Mouse (Mus musculus): ENCODE data around the gene Uri1. TPM values are rescaled to one million over a fixed set of nuclear protein-coding genes. Genes with fewer than 3 reads are reported as not detected.

Gene Uri1
- polyA plus RNA-seq, 1 experiment = 16.0 TPM

- Histone ChIP-seq H3K4me1 (ENCODE audit: control insufficient read depth, insufficient read depth, low read length) (no peaks in the 10 kb centered on the region), H3K4me3 (replicated peaks; ENCODE audit: control insufficient read depth, low read depth, low read length) (no peak overlapping the region), H3K27ac (ENCODE audit: control insufficient read depth, insufficient read depth, low read depth, low read length, poor library complexity) (no peak overlapping the region)
- TF ChIP-seq CTCF (IDR thresholded peaks at IDR 0.05; ENCODE audit: control insufficient read depth, insufficient read depth, low read length) (no peak), POLR2A (IDR thresholded peaks at IDR 0.05; ENCODE audit: borderline replicate concordance, control insufficient read depth, low read depth, low read length) (no peak)
- 64% methylated on average over 9 of the region's 9 CpGs for WGBS
Measured at GRCm38 (mm10) chr7:38054246-38054645, 30.9 kb upstream of the Uri1 start.

- TF ChIP-seq POLR2A (IDR thresholded peaks at IDR 0.05; ENCODE audit: borderline replicate concordance, control insufficient read depth, low read depth, low read length) = no peak
- no peak for TF ChIP-seq CTCF (IDR thresholded peaks at IDR 0.05; ENCODE audit: control insufficient read depth, insufficient read depth, low read length)
- Histone ChIP-seq H3K4me1 (ENCODE audit: control insufficient read depth, insufficient read depth, low read length) (no peaks in the 10 kb centered on the region), H3K4me3 (replicated peaks; ENCODE audit: control insufficient read depth, low read depth, low read length) (no peak overlapping the region), H3K27ac (ENCODE audit: control insufficient read depth, insufficient read depth, low read depth, low read length, poor library complexity) (no peak overlapping the region)
- WGBS = 61% methylated on average over 5 of the region's 5 CpGs
Measured at GRCm38 (mm10) chr7:38047229-38047628, 23.9 kb upstream of the Uri1 start.

GRCm38 (mm10) chr7:38041244-38041643 lies 17.9 kb upstream of the Uri1 start:
- no peak overlapping the region for H3K4me3 ChIP-seq (replicated peaks; ENCODE audit: control insufficient read depth, low read depth, low read length)
- no peak for TF ChIP-seq CTCF (IDR thresholded peaks at IDR 0.05; ENCODE audit: control insufficient read depth, insufficient read depth, low read length)
- no peak for TF ChIP-seq POLR2A (IDR thresholded peaks at IDR 0.05; ENCODE audit: borderline replicate concordance, control insufficient read depth, low read depth, low read length)
- no peak overlapping the region for H3K27ac ChIP-seq (ENCODE audit: control insufficient read depth, insufficient read depth, low read depth, low read length, poor library complexity)
- H3K4me1 ChIP-seq (ENCODE audit: control insufficient read depth, insufficient read depth, low read length) = no peaks in the 10 kb centered on the region
- WGBS = 75% methylated on average over 3 of the region's 3 CpGs

GRCm38 (mm10) chr7:38037586-38037985 lies 14.2 kb upstream of the Uri1 start:
- Histone ChIP-seq H3K4me3 (replicated peaks; ENCODE audit: control insufficient read depth, low read depth, low read length) (no peak overlapping the region), H3K27ac (ENCODE audit: control insufficient read depth, insufficient read depth, low read depth, low read length, poor library complexity) (no peak overlapping the region), H3K4me1 (ENCODE audit: control insufficient read depth, insufficient read depth, low read length) (no peaks in the 10 kb centered on the region)
- TF ChIP-seq CTCF (IDR thresholded peaks at IDR 0.05; ENCODE audit: control insufficient read depth, insufficient read depth, low read length) (no peak), POLR2A (IDR thresholded peaks at IDR 0.05; ENCODE audit: borderline replicate concordance, control insufficient read depth, low read depth, low read length) (no peak)
- WGBS = 61% methylated on average over 5 of the region's 5 CpGs

GRCm38 (mm10) chr7:38031183-38031582 lies 7.8 kb upstream of the Uri1 start:
- no peaks in the 10 kb centered on the region for H3K4me1 ChIP-seq (ENCODE audit: control insufficient read depth, insufficient read depth, low read length)
- TF ChIP-seq POLR2A (IDR thresholded peaks at IDR 0.05; ENCODE audit: borderline replicate concordance, control insufficient read depth, low read depth, low read length) = no peak
- no peak for TF ChIP-seq CTCF (IDR thresholded peaks at IDR 0.05; ENCODE audit: control insufficient read depth, insufficient read depth, low read length)
- 83% methylated on average over 4 of the region's 4 CpGs for WGBS

GRCm38 (mm10) chr7:38030606-38031005 lies 7.3 kb upstream of the Uri1 start:
- TF ChIP-seq POLR2A (IDR thresholded peaks at IDR 0.05; ENCODE audit: borderline replicate concordance, control insufficient read depth, low read depth, low read length) (no peak), CTCF (IDR thresholded peaks at IDR 0.05; ENCODE audit: control insufficient read depth, insufficient read depth, low read length) (no peak)
- no peaks in the 10 kb centered on the region for H3K4me1 ChIP-seq (ENCODE audit: control insufficient read depth, insufficient read depth, low read length)
- H3K4me3 ChIP-seq (replicated peaks; ENCODE audit: control insufficient read depth, low read depth, low read length) = no peak overlapping the region
- no peak overlapping the region for H3K27ac ChIP-seq (ENCODE audit: control insufficient read depth, insufficient read depth, low read depth, low read length, poor library complexity)
- WGBS = 40% methylated on average over 6 of the region's 6 CpGs

More at GRCm38 (mm10) chr7:38031183-38031582, 7.8 kb upstream of the Uri1 start:
- no peak overlapping the region for H3K27ac ChIP-seq (ENCODE audit: control insufficient read depth, insufficient read depth, low read depth, low read length, poor library complexity)
- H3K4me3 ChIP-seq (replicated peaks; ENCODE audit: control insufficient read depth, low read depth, low read length) = no peak overlapping the region

- no peak for TF ChIP-seq CTCF (IDR thresholded peaks at IDR 0.05; ENCODE audit: control insufficient read depth, insufficient read depth, low read length)
- no peak for TF ChIP-seq POLR2A (IDR thresholded peaks at IDR 0.05; ENCODE audit: borderline replicate concordance, control insufficient read depth, low read depth, low read length)
- 48% methylated on average over 2 of the region's 2 CpGs for WGBS
- Histone ChIP-seq H3K4me3 (replicated peaks; ENCODE audit: control insufficient read depth, low read depth, low read length) (no peak overlapping the region), H3K4me1 (ENCODE audit: control insufficient read depth, insufficient read depth, low read length) (no peaks in the 10 kb centered on the region), H3K27ac (ENCODE audit: control insufficient read depth, insufficient read depth, low read depth, low read length, poor library complexity) (no peak overlapping the region)
Measured at GRCm38 (mm10) chr7:38029986-38030385, 6.6 kb upstream of the Uri1 start.

- WGBS = 52% methylated on average over 5 of the region's 5 CpGs
- TF ChIP-seq CTCF (IDR thresholded peaks at IDR 0.05; ENCODE audit: control insufficient read depth, insufficient read depth, low read length) (no peak), POLR2A (IDR thresholded peaks at IDR 0.05; ENCODE audit: borderline replicate concordance, control insufficient read depth, low read depth, low read length) (no peak)
- H3K27ac ChIP-seq (ENCODE audit: control insufficient read depth, insufficient read depth, low read depth, low read length, poor library complexity) = no peak overlapping the region
- H3K4me3 ChIP-seq (replicated peaks; ENCODE audit: control insufficient read depth, low read depth, low read length) = no peak overlapping the region
- no peaks in the 10 kb centered on the region for H3K4me1 ChIP-seq (ENCODE audit: control insufficient read depth, insufficient read depth, low read length)
Measured at GRCm38 (mm10) chr7:38029083-38029482, 5.7 kb upstream of the Uri1 start.

- TF ChIP-seq POLR2A (IDR thresholded peaks at IDR 0.05; ENCODE audit: borderline replicate concordance, control insufficient read depth, low read depth, low read length) = no peak
- no peak for TF ChIP-seq CTCF (IDR thresholded peaks at IDR 0.05; ENCODE audit: control insufficient read depth, insufficient read depth, low read length)
- 87% methylated on average over 7 of the region's 7 CpGs for WGBS
- Histone ChIP-seq H3K4me1 (ENCODE audit: control insufficient read depth, insufficient read depth, low read length) (no peaks in the 10 kb centered on the region), H3K27ac (ENCODE audit: control insufficient read depth, insufficient read depth, low read depth, low read length, poor library complexity) (no peak overlapping the region), H3K4me3 (replicated peaks; ENCODE audit: control insufficient read depth, low read depth, low read length) (no peak overlapping the region)
Measured at GRCm38 (mm10) chr7:38027940-38028600, 4.7 kb upstream of the Uri1 start.
